Mouse (Mus musculus) erythroid progenitor cell, adult 5-6 weeks (primary cell): ENCODE measurements around the gene Pmfbp1. TPM values are rescaled to one million over a fixed set of nuclear protein-coding genes. Genes with fewer than 3 reads are reported as not detected.

Source experiments
- ATAC-seq: replicated peaks from 2 replicates; pipeline ENCODE4 v1.8.0; 2016; ENCODE audit warnings: moderate number of reproducible peaks, mild to moderate bottlenecking, moderate TSS enrichment, inconsistent platforms; ENCODE audit not compliant: poor library complexity, low FRiP score, severe bottlenecking
- total RNA-seq, 2 experiments: library from RNA; stranded (forward) in 1 of 2; stranded (reverse) in 1 of 2; fragments of 150-400 nt in 1 of 2; fragments of 186-747, 209-891 nt in 1 of 2; gene quantifications; 2 replicates each; pipeline versions ENCODE4 v1.2.3 to v1.2.4; 2015 to 2017; ENCODE audit warnings: low replicate concordance in 2 of 2

Gene Pmfbp1
- total RNA-seq, 2 experiments from 2014 or later = not detected

- ATAC-seq = no peak
Observed at GRCm38 (mm10) chr8:109586972-109587504, 93.2 kb downstream of the Pmfbp1 start.

- no peak for ATAC-seq
Observed at GRCm38 (mm10) chr8:109590901-109591300, 97.1 kb downstream of the Pmfbp1 start.

GRCm38 (mm10) chr8:109591367-109591766 is 97.5 kb downstream of the Pmfbp1 start:
- ATAC-seq = peak; percentile 77

- ATAC-seq = peak; percentile 76
Observed at GRCm38 (mm10) chr8:109592164-109592563, 98.3 kb downstream of the Pmfbp1 start.

Other genes with a start within 250 kb of the Pmfbp1 start
- gene Dhx38, start 71.8 kb downstream of the Pmfbp1 start, total RNA-seq (2015; ENCODE audit: low replicate concordance) = 8.0 and 12.6 TPM in 2 replicates
- 21.2 and 29.7 TPM in 2 replicates for gene Dhx38, start 71.8 kb downstream of the Pmfbp1 start, total RNA-seq (2017; ENCODE audit: low replicate concordance)
- gene Txnl4b, start 71.9 kb downstream of the Pmfbp1 start, total RNA-seq (2015; ENCODE audit: low replicate concordance) = 4.0 and 8.0 TPM in 2 replicates
- 10.7 and 11.5 TPM in 2 replicates for gene Txnl4b, start 71.9 kb downstream of the Pmfbp1 start, total RNA-seq (2017; ENCODE audit: low replicate concordance)
- gene Hp, start 85.1 kb downstream of the Pmfbp1 start, total RNA-seq (2015; ENCODE audit: low replicate concordance) = 70.4 and 83.3 TPM in 2 replicates
- gene Hp, start 85.1 kb downstream of the Pmfbp1 start, total RNA-seq (2017; ENCODE audit: low replicate concordance) = 65.3 and 67.6 TPM in 2 replicates
- gene Dhodh, start 114.6 kb downstream of the Pmfbp1 start, total RNA-seq (2015; ENCODE audit: low replicate concordance) = 4.7 and 7.1 TPM in 2 replicates
- gene Dhodh, start 114.6 kb downstream of the Pmfbp1 start, total RNA-seq (2017; ENCODE audit: low replicate concordance) = 3.4 and 7.3 TPM in 2 replicates
- gene Pkd1l3, start 120.5 kb downstream of the Pmfbp1 start, total RNA-seq (2015; ENCODE audit: low replicate concordance) = not detected in 2 replicates
- gene Pkd1l3, start 120.5 kb downstream of the Pmfbp1 start, total RNA-seq (2017; ENCODE audit: low replicate concordance) = not detected in 2 replicates
- 66.7 and 85.9 TPM in 2 replicates for gene Ist1, start 199.2 kb downstream of the Pmfbp1 start, total RNA-seq (2015; ENCODE audit: low replicate concordance)
- gene Ist1, start 199.2 kb downstream of the Pmfbp1 start, total RNA-seq (2017; ENCODE audit: low replicate concordance) = 45.2 and 62.4 TPM in 2 replicates
- 14.3 and 14.8 TPM in 2 replicates for gene Zfp821, start 211.5 kb downstream of the Pmfbp1 start, total RNA-seq (2015; ENCODE audit: low replicate concordance)
- 38.2 and 43.3 TPM in 2 replicates for gene Zfp821, start 211.5 kb downstream of the Pmfbp1 start, total RNA-seq (2017; ENCODE audit: low replicate concordance)
- gene Atxn1l, start 243.7 kb downstream of the Pmfbp1 start, total RNA-seq (2015; ENCODE audit: low replicate concordance) = 2.9 and 10.1 TPM in 2 replicates
- gene Atxn1l, start 243.7 kb downstream of the Pmfbp1 start, total RNA-seq (2017; ENCODE audit: low replicate concordance) = 4.4 and 5.8 TPM in 2 replicates